Mouse (Mus musculus): Measurements from ENCODE around the gene Srsf1. TPM values are rescaled to one million over a fixed set of nuclear protein-coding genes. Genes with fewer than 3 reads are reported as not detected.

Gene Srsf1
- total RNA-seq (2017) = 612 and 668 TPM in 2 replicates

DNA sequence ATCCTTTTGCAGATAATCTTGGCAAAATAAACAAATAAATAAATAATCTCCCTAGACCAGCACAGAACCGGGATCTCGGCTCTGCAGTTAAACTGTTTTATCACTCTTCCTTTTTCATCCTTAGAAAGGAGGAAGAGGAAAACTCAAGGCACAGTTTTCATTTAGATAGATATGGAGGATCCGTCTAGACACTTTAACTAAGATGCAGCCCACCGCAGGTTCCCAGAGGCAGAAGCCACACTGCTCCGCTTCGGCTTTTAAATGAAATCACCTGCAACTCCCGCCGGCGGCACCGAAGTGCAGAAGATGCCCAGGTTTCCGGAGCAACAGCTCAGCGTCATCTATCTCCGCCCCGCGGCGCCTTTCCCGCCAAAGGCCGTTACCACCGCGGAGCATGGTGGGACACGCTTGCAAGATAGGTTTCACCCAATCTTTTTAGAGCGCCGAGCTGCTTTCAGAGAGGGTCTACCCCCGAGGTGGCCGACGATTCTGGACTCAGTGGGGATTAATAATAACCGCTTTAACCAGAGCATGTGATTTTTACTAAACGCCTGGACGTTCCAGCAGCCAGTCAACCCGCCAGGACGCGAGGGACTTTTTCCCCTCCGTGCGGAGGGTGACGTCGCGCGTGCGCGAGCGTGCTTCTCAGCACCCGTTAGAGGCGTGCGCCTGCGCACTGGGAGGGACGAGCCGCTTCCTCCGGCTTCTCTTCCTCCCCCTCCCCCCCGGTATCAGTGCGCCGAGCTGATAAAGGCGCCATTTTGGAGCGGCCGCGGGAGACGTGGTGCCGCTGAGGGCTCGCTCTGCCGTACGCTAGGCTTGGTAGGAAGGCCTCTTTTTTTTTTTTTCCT, at the start of gene Srsf1:
Srsf1 (plus strand) TSS at position 430 of the 851 bp plus-strand sequence.
- ATAC-seq (replicated peaks; ENCODE audit: low read depth, poor library complexity, severe bottlenecking) = peak; percentile 85

GRCm38 (mm10) chr11:87999751-88000150, 47.4 kb upstream of the Srsf1 start:
- no peak for ATAC-seq (replicated peaks; ENCODE audit: low read depth, poor library complexity, severe bottlenecking)

DNA sequence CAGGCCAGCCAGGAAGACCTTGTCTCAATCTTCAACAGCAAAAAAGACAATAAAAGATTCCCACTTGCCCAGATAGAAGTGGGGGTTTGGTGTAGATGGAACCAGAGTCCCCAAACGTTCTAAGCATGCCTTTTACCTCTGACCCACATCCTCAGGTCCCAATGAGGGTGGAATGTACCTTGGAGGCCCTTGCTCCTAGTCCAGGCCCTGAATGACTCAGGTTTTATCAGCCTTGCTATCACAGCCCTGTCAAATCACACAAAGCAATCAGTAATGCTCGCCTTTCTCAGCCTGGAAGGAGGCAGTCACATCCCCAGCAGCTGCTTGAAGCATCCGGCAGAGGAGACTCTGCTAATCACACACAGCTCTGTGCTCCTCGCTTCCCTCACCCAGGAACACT, 44.4 kb upstream of the Srsf1 start:
- ATAC-seq (replicated peaks; ENCODE audit: low read depth, poor library complexity, severe bottlenecking) = no peak

DNA sequence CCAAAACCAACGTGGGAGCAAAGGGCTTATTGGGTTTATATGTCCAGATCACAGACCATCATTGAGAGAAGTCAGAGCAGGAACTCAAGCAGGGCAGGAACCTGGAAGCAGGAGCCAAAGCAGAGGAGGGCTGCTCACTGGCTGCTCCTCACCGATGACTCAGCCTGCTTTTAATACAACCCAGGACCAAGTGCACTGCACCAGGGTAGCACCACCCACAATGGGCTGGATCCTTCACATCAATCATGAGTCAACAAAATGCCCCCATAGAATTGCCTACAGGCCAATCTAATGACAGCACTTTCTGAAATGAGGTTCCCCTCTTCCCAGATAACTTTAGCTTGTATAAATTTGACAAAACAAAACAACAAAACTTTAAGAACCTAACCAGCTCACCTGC, 43.0 kb upstream of the Srsf1 start:
- no peak for ATAC-seq (replicated peaks; ENCODE audit: low read depth, poor library complexity, severe bottlenecking)

DNA sequence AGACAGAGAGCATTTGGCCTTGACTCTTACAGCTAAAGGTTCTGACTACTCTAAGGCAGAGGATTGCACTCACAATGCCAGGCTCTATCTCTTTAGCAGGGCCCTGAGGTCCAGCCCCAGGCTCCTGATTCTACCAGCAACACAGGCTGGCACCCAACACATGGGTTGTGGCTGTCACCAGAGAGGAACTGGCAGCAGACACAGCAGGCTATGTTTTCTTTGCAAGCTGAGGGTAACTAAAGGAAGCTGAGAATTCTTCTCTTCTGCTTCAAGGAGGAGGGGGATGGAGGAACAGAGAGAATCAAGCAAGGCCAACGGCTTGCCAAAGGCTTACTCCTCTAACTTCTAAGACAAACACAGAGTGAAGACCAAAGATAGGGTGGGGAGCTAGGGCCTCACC, 38.5 kb upstream of the Srsf1 start:
- ATAC-seq (replicated peaks; ENCODE audit: low read depth, poor library complexity, severe bottlenecking) = no peak

GRCm38 (mm10) chr11:88009542-88010190, 37.5 kb upstream of the Srsf1 start:
- ATAC-seq (replicated peaks; ENCODE audit: low read depth, poor library complexity, severe bottlenecking) = no peak

DNA sequence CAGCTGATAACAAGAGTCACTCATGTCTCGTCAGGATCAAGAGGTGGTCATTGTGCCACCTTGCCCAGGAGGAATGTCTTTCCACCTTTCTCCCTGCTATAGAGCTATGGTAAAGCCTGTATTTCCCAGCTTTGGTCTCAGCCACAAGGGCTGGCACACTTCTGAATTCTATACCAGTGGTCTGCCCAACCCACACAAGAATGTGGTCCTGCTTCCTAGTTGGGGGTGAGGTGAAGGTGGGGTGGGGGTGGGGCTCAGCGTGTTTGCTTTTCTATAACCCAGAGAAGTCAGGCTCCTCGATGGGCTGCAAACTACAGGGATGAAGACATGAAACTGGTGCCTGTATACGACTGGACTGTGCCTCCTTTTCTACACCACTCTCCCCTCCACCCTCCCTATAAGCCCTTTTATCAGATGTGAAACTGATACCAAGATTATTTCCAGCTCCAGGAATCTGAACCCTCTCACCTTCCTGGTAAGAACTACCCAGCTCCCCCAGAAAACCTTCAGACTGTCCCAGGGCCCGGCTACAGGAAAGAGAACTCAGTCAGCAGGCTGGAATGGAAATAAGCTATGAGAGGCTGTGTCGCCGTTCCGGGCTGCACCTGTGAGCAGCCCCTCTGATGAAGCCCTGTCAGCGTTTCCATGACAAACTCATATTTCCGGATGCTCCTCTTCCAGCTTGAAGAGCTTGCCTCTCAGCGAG, 35.8 kb upstream of the Srsf1 start:
- no peak for ATAC-seq (replicated peaks; ENCODE audit: low read depth, poor library complexity, severe bottlenecking)

GRCm38 (mm10) chr11:88011914-88012419, 35.2 kb upstream of the Srsf1 start:
- ATAC-seq (replicated peaks; ENCODE audit: low read depth, poor library complexity, severe bottlenecking) = no peak

GRCm38 (mm10) chr11:88012621-88013244, 34.4 kb upstream of the Srsf1 start:
- 0 out of 2 replicates have a peak, but pooled peaks have one; percentile 47 for ATAC-seq (replicated peaks; ENCODE audit: low read depth, poor library complexity, severe bottlenecking)

- no peak for ATAC-seq (replicated peaks; ENCODE audit: low read depth, poor library complexity, severe bottlenecking)
Measured at GRCm38 (mm10) chr11:88013632-88014031, 33.5 kb upstream of the Srsf1 start.

GRCm38 (mm10) chr11:88015161-88015560, 32.0 kb upstream of the Srsf1 start:
- no peak for ATAC-seq (replicated peaks; ENCODE audit: low read depth, poor library complexity, severe bottlenecking)

- ATAC-seq (replicated peaks; ENCODE audit: low read depth, poor library complexity, severe bottlenecking) = no peak
Measured at GRCm38 (mm10) chr11:88015795-88016194, 31.4 kb upstream of the Srsf1 start.

DNA sequence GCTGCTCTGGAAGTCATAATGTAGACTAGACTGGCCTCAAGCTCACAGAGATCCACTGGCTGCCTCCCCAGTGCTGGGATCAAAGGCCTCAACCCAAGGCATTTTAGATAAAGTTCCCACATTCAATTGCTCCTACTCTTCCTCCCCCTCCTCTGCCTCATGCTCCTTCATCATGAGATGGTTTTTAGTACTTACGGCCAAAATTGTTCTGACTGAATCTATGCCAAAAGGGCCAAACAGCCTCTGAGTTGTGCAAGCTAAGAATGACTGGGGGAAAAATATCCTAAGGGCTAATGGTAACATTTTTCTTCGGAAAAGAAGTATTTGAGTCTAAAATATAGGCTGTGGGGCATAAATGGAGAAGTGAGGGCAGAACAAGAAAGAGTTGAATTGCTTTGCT, 23.2 kb upstream of the Srsf1 start:
- ATAC-seq (replicated peaks; ENCODE audit: low read depth, poor library complexity, severe bottlenecking) = no peak

DNA sequence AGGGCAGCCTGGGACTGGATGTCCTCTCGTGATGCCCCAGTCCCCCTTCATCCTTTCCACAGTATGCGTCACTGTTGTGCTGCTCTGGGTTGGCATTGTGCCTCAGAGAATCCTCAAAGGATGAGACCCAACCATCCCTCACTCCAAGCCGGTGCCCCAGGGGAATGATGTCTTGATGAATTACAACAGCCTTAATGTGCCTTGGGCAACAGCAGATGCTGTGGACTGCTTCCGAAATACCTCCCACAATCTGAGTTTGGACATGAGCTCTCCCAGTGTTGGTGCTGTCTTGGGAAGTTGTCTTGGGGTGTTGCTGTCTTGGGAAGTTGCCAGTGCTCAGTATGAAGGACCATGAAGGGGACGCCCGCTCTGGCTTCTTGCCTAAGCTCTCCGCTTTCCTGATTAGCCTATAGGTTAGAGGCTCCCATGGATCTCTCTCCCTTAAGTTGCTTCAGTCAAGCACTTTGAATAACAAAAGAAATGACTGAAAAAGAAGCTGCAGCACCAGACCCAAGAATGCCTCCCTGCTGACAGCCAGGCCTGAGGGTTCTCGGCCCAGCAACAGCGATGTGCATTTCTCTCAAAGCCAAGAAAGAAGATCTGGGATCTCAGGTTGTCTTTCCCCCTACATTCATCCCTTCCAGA, 19.7 kb upstream of the Srsf1 start:
- ATAC-seq (replicated peaks; ENCODE audit: low read depth, poor library complexity, severe bottlenecking) = no peak

DNA sequence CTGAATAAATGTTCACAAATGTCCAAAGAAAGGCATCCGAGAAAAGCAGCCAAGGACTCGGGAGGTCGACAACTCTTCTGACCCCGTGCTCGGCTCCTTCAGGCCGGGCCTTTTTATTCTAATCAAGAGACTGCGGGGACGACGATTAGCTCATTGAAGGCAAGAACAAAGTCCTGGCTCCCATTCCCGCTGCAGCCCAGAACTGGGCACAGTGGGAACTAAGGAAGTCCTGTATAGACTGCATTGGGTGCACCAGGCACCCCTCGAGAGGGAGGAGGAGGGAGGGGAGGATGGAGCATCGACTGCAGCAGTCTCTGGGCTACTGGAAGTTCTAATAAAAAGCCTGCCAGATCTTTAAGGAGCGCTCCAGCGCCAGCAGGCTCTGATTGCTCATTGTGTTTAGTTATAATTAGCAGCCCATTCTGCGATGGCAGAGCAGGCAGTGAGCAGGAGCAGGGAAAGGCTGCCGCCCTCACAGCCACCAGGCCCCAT, 18.9 kb upstream of the Srsf1 start:
- ATAC-seq (replicated peaks; ENCODE audit: low read depth, poor library complexity, severe bottlenecking) = no peak

GRCm38 (mm10) chr11:88030219-88030618, 17.0 kb upstream of the Srsf1 start:
- ATAC-seq (replicated peaks; ENCODE audit: low read depth, poor library complexity, severe bottlenecking) = no peak

DNA sequence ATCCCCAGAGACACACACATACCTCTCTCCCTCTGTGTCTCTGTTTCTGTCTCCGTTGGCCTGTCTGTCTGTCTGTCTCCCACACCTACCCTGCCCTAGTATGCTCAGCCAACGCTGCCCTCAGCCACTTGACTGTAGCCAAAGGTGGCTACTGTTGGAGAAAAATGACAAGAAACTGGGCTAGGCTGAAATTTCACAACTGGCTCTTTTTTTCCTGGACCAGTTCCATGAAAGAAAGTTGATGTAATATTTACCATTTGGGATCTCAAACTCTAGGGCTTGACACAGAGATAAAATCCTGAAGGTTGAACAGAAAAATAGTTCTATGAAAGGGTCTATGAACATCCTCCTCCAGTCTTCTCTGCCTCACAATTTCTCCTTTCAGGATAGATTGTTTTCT, 16.3 kb upstream of the Srsf1 start:
- ATAC-seq (replicated peaks; ENCODE audit: low read depth, poor library complexity, severe bottlenecking) = no peak

GRCm38 (mm10) chr11:88031753-88032152, 15.4 kb upstream of the Srsf1 start:
- no peak for ATAC-seq (replicated peaks; ENCODE audit: low read depth, poor library complexity, severe bottlenecking)

DNA sequence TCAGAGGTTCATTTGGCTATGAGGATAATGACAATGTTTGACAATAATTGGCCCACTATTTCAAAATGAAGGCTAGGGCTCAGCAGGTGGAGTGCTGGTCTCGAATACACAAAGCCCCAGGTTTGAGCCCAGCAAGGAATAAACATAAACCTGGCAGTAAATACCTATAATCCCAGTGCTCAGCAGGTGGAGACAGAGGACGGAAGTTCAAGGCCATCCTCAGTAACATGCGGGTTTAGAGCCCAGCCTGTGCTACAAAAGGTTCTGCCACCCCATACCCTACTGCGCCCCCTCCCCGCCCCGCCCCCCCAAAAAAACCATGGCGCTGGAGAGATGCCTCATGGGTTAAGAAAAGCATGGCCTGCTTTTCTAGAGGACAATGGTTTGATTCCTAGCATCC, 11.2 kb upstream of the Srsf1 start:
- no peak for ATAC-seq (replicated peaks; ENCODE audit: low read depth, poor library complexity, severe bottlenecking)

Data from common myeloid progenitor, adult 5-6 weeks (primary cell).